In genomic region chr9:49087317-49087716, GRCm38 (mm10) we compare ENCODE assay signal across 19 mouse cellular contexts. TPM values are rescaled to one million over a fixed set of nuclear protein-coding genes. Genes with fewer than 3 reads are reported as not detected.
DNase-seq lines count a peak whose midpoint lies in the region; ATAC-seq and TF ChIP-seq lines count a peak whose summit lies in the region.
"Had no signal": no experiment of that assay in that cellular context is flagged by ENCODE, and none has a peak within 500 bp of the region (broad histone marks: within the 10 kb centered on the region; RNA-seq: fewer than 3 reads in every experiment).

No protein-coding gene starts in this region.

- no peaks in the 10 kb centered on the region for H3K9me3 ChIP-seq in intestine, embryonic 14.5 days (ENCODE audit: control insufficient read depth, low read length)
- H3K9me3 ChIP-seq in intestine, postnatal 0 days (ENCODE audit: control insufficient read depth), result no peaks in the 10 kb centered on the region
- H3K9me3 ChIP-seq: embryonic facial prominence, embryonic 13.5 days; forebrain, embryonic 10.5 days had no signal

- 68% methylated on average over 11 of the region's 11 CpGs for WGBS in intestine, embryonic 14.5 days
- 66% methylated on average over 11 of the region's 11 CpGs for whole genome bisulfite sequencing in intestine, postnatal 0 days

- H3K36me3 ChIP-seq in intestine, embryonic 14.5 days (ENCODE audit: control insufficient read depth, insufficient read depth, low read length), result no peaks in the 10 kb centered on the region; the same call in 1 of the 2 replicates
- H3K36me3 ChIP-seq in intestine, postnatal 0 days (ENCODE audit: control insufficient read depth, insufficient read depth), result no peaks in the 10 kb centered on the region
- H3K36me3 ChIP-seq: embryonic facial prominence, embryonic 13.5 days; forebrain, embryonic 10.5 days had no signal

- H3K27ac ChIP-seq in intestine, embryonic 14.5 days (ENCODE audit: low read depth), result no peak overlapping the region
- H3K27ac ChIP-seq in intestine, postnatal 0 days (ENCODE audit: low read depth, low read length), result no peak overlapping the region
- H3K27ac ChIP-seq: embryonic facial prominence, embryonic 13.5 days; macrophage had no signal

- no peak overlapping the region for H3K4me2 ChIP-seq in intestine, embryonic 14.5 days (ENCODE audit: low read length)
- H3K4me2 ChIP-seq in intestine, postnatal 0 days (replicated peaks; ENCODE audit: low read depth), result no peak overlapping the region
- H3K4me2 ChIP-seq: embryonic facial prominence, embryonic 13.5 days; liver, embryonic 11.5 days; lung, embryonic 14.5 days had no signal

- no peaks in the 10 kb centered on the region for H3K4me1 ChIP-seq in intestine, embryonic 14.5 days (replicated peaks; ENCODE audit: control insufficient read depth, insufficient read depth, low read length)
- no peaks in the 10 kb centered on the region for H3K4me1 ChIP-seq in intestine, postnatal 0 days (replicated peaks; ENCODE audit: control insufficient read depth, insufficient read depth, low read length)
- H3K4me1 ChIP-seq: embryonic facial prominence, embryonic 13.5 days had no signal

- no peak for TF ChIP-seq CTCF in intestine, postnatal 0 days (IDR thresholded peaks at IDR 0.05; ENCODE audit: low read depth)
- TF ChIP-seq CTCF in brain, embryonic 14.5 days (IDR thresholded peaks at IDR 0.05; ENCODE audit: borderline replicate concordance, extremely low read depth, insufficient read depth, insufficient read length), result no peak

- H3K9ac ChIP-seq in intestine, embryonic 14.5 days (ENCODE audit: low read length), result no peak overlapping the region
- H3K9ac ChIP-seq in intestine, postnatal 0 days (ENCODE audit: low read depth, low read length), result no peak overlapping the region
- H3K9ac ChIP-seq: embryonic facial prominence, embryonic 13.5 days; lung, embryonic 14.5 days had no signal

- ATAC-seq in intestine, embryonic 14.5 days (replicated peaks; ENCODE audit: low FRiP score, low TSS enrichment, low read depth), result 0 out of 2 replicates have a peak, but pooled peaks have one; percentile 58
- ATAC-seq in intestine, postnatal 0 days, result no peak
- ATAC-seq: inflammation-experienced regulatory T-cells, adult 6 months had no signal

- DNase-seq in intestine, embryonic 14.5 days (ENCODE audit: low spot score), result no peak
- DNase-seq in MN1 (ENCODE audit: low spot score), result peak; percentile 25
- peak; percentile 71 for DNase-seq in brain, embryonic 14.5 days (ENCODE audit: low read depth)
- DNase-seq in mesoderm, embryonic 11.5 days (ENCODE audit: low read depth, low spot score), result peak; percentile 49
- DNase-seq in thymus, postnatal 36 days, result no peak
- DNase-seq in frontal cortex, adult 2 months (ENCODE audit: extremely low spot score in 1 of 2, low spot score in 1 of 2), result no peak
- DNase-seq: adrenal gland, postnatal 36 days; kidney, postnatal 14 days; lung, embryonic 14.5 days; right cerebral cortex, postnatal 4 days; thymus, adult 18-20 months had no signal

- H3K27me3 ChIP-seq in intestine, embryonic 14.5 days (replicated peaks; ENCODE audit: control insufficient read depth, insufficient read depth, low read length), result no peaks in the 10 kb centered on the region
- no peaks in the 10 kb centered on the region for H3K27me3 ChIP-seq in intestine, postnatal 0 days (replicated peaks; ENCODE audit: control insufficient read depth, insufficient read depth, low read length)
- H3K27me3 ChIP-seq: embryonic facial prominence, embryonic 13.5 days had no signal

- no peak overlapping the region for H3K4me3 ChIP-seq in intestine, embryonic 14.5 days (ENCODE audit: low read depth, low read length)
- no peak overlapping the region for H3K4me3 ChIP-seq in intestine, postnatal 0 days (ENCODE audit: low read depth, low read length)
- H3K4me3 ChIP-seq: embryonic facial prominence, embryonic 13.5 days; forebrain, embryonic 10.5 days; myocyte had no signal

- TF ChIP-seq POLR2A in brain, embryonic 14.5 days (IDR thresholded peaks at IDR 0.05; ENCODE audit: borderline replicate concordance, extremely low read depth, insufficient read depth, insufficient read length, poor library complexity, severe bottlenecking), result no peak

RNA-seq across cellular contexts. Expression of gene Tmprss5, which starts 6.3 kb away (rescaled TPM):
- polyA plus RNA-seq in intestine, embryonic 14.5 days (2014; fragmentation: Nextera tagmentation; extraction: Ambion mirVana), result 1.2 and 1.3 TPM in 2 replicates
- polyA plus RNA-seq in intestine, postnatal 0 days (2015; fragmentation: Nextera tagmentation; extraction: Ambion mirVana), result 0.86 and 1.1 TPM in 2 replicates
- polyA plus RNA-seq in brain, embryonic 14.5 days (2012; rRNA removed), result 1.8 and 2.2 TPM in 2 replicates
- 6.0 and 6.9 TPM in 2 replicates for polyA plus RNA-seq in frontal cortex, adult 2 months (2012; rRNA removed)
- polyA plus RNA-seq: heart, postnatal 0 days; inflammation-experienced regulatory T-cells, adult 6 months; liver, embryonic 11.5 days; macrophage; myocyte had no signal

RNA-seq across cellular contexts. Expression of gene Zw10, which starts 31.9 kb away (rescaled TPM):
- 37.0 and 44.0 TPM in 2 replicates for polyA plus RNA-seq in intestine, embryonic 14.5 days (2014; fragmentation: Nextera tagmentation; extraction: Ambion mirVana)
- polyA plus RNA-seq in intestine, postnatal 0 days (2015; fragmentation: Nextera tagmentation; extraction: Ambion mirVana), result 8.1 and 9.9 TPM in 2 replicates
- 28.9 and 36.7 TPM in 2 replicates for polyA plus RNA-seq in brain, embryonic 14.5 days (2012; rRNA removed)
- polyA plus RNA-seq in frontal cortex, adult 2 months (2012; rRNA removed), result 22.1 and 24.0 TPM in 2 replicates

Comparison
In these comparisons a context has a peak if more than half of its experiments do, and no peak if none do; other contexts are left out.
1. DNase-seq: peak in MN1 (single experiment), brain, embryonic 14.5 days (single experiment) and mesoderm, embryonic 11.5 days (single experiment); none in intestine, embryonic 14.5 days (single experiment), thymus, postnatal 36 days (0 of 2) and frontal cortex, adult 2 months (0 of 2).